Comparison of ENCODE assay signal across 21 mouse cellular contexts in the genomic region with DNA sequence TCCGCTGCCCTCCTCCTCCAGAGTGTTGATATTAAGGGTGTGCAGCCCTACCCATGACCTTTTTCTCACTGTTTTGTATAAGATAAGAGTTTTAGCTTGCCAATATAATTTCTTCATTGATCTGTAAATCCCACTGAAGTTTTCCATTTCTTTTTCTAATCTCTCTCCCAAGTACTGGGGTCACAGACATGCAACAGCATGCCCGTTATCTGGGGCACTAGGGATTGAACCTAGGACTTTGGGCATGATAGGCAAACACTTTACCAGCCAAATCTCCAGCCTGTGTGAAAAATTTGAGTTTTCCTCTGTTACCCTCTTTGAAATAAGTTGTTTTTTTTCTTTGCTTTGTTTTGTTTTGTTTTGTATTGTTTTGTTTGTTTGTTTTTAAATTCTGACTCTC. TPM values are rescaled to one million over a fixed set of nuclear protein-coding genes. Genes with fewer than 3 reads are reported as not detected.
A peak's percentile ranks its signal among the peaks of the same experiment; 100 is the strongest.
DNase-seq lines count a peak whose midpoint lies in the region; ATAC-seq and TF ChIP-seq lines count a peak whose summit lies in the region.
"Had no signal": no experiment of that assay in that cellular context is flagged by ENCODE, and none has a peak within 500 bp of the region (broad histone marks: within the 10 kb centered on the region; RNA-seq: fewer than 3 reads in every experiment).

No protein-coding gene starts in this region.

- TF ChIP-seq CTCF in liver, adult 2 months (IDR thresholded peaks at IDR 0.05; ENCODE audit: low read depth, low read length): no peak
- TF ChIP-seq CTCF in liver, postnatal 0 days (IDR thresholded peaks at IDR 0.05; ENCODE audit: low read depth): no peak

- H3K4me3 ChIP-seq in limb, embryonic 14.5 days (replicated peaks; ENCODE audit: low read length): no peak overlapping the region
- no peak overlapping the region for H3K4me3 ChIP-seq in limb, embryonic 10.5 days
- no peak overlapping the region for H3K4me3 ChIP-seq in liver, adult 2 months (ENCODE audit: insufficient read depth, low read depth, low read length)
- no peak overlapping the region for H3K4me3 ChIP-seq in liver, postnatal 0 days (ENCODE audit: low read depth, low read length)

- no peaks in the 10 kb centered on the region for H3K27me3 ChIP-seq in limb, embryonic 14.5 days (ENCODE audit: control insufficient read depth, insufficient read depth, low read length)
- H3K27me3 ChIP-seq in limb, embryonic 10.5 days (ENCODE audit: low read depth, poor library complexity, severe bottlenecking): no peaks in the 10 kb centered on the region
- H3K27me3 ChIP-seq in liver, adult 2 months (ENCODE audit: control insufficient read depth, insufficient read depth, low read length): no peaks in the 10 kb centered on the region
- no peaks in the 10 kb centered on the region for H3K27me3 ChIP-seq in liver, postnatal 0 days (ENCODE audit: insufficient read depth, low read length)
- H3K27me3 ChIP-seq: CH12.LX, Patski had no signal

- no peak overlapping the region for H3K4me2 ChIP-seq in limb, embryonic 14.5 days (replicated peaks; ENCODE audit: low read depth, low read length, severe bottlenecking)
- no peak overlapping the region for H3K4me2 ChIP-seq in liver, postnatal 0 days (ENCODE audit: low read depth, low read length)

- intact Hi-C loops in heart, postnatal 10 days (cut with DNase I): no loop called here

- H3K79me2 ChIP-seq in liver, adult 2 months (ENCODE audit: control insufficient read depth, insufficient read depth, low read length): no peaks in the 10 kb centered on the region

- H3K36me3 ChIP-seq in limb, embryonic 14.5 days (ENCODE audit: control insufficient read depth, insufficient read depth, low read length): no peaks in the 10 kb centered on the region
- no peaks in the 10 kb centered on the region for H3K36me3 ChIP-seq in limb, embryonic 10.5 days
- no peaks in the 10 kb centered on the region for H3K36me3 ChIP-seq in liver, adult 2 months (ENCODE audit: control insufficient read depth, insufficient read depth, low read length)
- no peaks in the 10 kb centered on the region for H3K36me3 ChIP-seq in liver, postnatal 0 days (replicated peaks; ENCODE audit: insufficient read depth, low read length)
- H3K36me3 ChIP-seq: G1E had no signal

- TF ChIP-seq POLR2A in limb, embryonic 14.5 days (IDR thresholded peaks at IDR 0.05; ENCODE audit: borderline replicate concordance, extremely low read depth, insufficient read depth, insufficient read length): no peak
- no peak for TF ChIP-seq POLR2A in liver, adult 2 months (IDR thresholded peaks at IDR 0.05; ENCODE audit: extremely low read depth, insufficient read depth, low read length)

- peak; percentile 24 for DNase-seq in heart, adult 11 months
- no peak for DNase-seq in heart, postnatal 10 days
- DNase-seq in limb, embryonic 14.5 days (ENCODE audit: low spot score): peak; percentile 2
- DNase-seq in limb, embryonic 10.5 days (ENCODE audit: low spot score): no peak
- DNase-seq in liver, adult 2 months (ENCODE audit: extremely low read depth, low read depth, low spot score): peak; percentile 85
- no peak for DNase-seq in liver, postnatal 0 days
- DNase-seq: adrenal gland, adult 2 months; adrenal gland, adult 8-10 months; adrenal gland, postnatal 10 days; adrenal gland, postnatal 14 days; adrenal gland, postnatal 25 days; adrenal gland, postnatal 36 days; B cell, adult 2 months; cerebellum, adult 11 months; cerebellum, adult 11-12 months; cerebellum, adult 18-20 months had no signal

- WGBS in limb, embryonic 14.5 days: 90% methylated on average over 2 of the region's 2 CpGs
- WGBS in limb, embryonic 10.5 days: 94% methylated on average over 2 of the region's 2 CpGs
- 22% methylated on average over 2 of the region's 2 CpGs for WGBS in liver, adult 2 months
- 85% methylated on average over 2 of the region's 2 CpGs for WGBS in liver, postnatal 0 days (ENCODE audit: insufficient replicate concordance)

- ATAC-seq in limb, embryonic 14.5 days (ENCODE audit: low FRiP score, low read depth): no peak
- no peak for ATAC-seq in liver, postnatal 0 days
- ATAC-seq: activated CD4-positive, CD25-positive, alpha-beta regulatory T cell, adult 4 months; CD4-positive, CD25-positive, alpha-beta regulatory T cell, adult 4 months; Patski had no signal

- H3K4me1 ChIP-seq in limb, embryonic 14.5 days (ENCODE audit: control insufficient read depth, insufficient read depth, low read length): no peaks in the 10 kb centered on the region
- H3K4me1 ChIP-seq in limb, embryonic 10.5 days: peaks cover 12% of the 10 kb centered on the region
- H3K4me1 ChIP-seq in liver, adult 2 months (ENCODE audit: control insufficient read depth, insufficient read depth, low read length): peaks cover 22% of the 10 kb centered on the region
- peaks cover 4% of the 10 kb centered on the region; the same call in 1 of the 2 replicates for H3K4me1 ChIP-seq in liver, postnatal 0 days (ENCODE audit: insufficient read depth)

- TF ChIP-seq EP300 in liver, postnatal 0 days (IDR thresholded peaks at IDR 0.05; ENCODE audit: low read depth): no peak

- no peak overlapping the region for H3K27ac ChIP-seq in limb, embryonic 14.5 days (replicated peaks; ENCODE audit: low read depth, low read length)
- no peak overlapping the region for H3K27ac ChIP-seq in limb, embryonic 10.5 days
- H3K27ac ChIP-seq in liver, adult 2 months (replicated peaks; ENCODE audit: insufficient read depth, low read depth, low read length): no peak overlapping the region
- H3K27ac ChIP-seq in liver, postnatal 0 days (ENCODE audit: low read depth): no peak overlapping the region

- H3K9ac ChIP-seq in limb, embryonic 14.5 days (ENCODE audit: low read depth, low read length, severe bottlenecking): no peak overlapping the region
- H3K9ac ChIP-seq in liver, adult 2 months (ENCODE audit: low read depth, low read length): no peak overlapping the region
- H3K9ac ChIP-seq in liver, postnatal 0 days (replicated peaks): no peak overlapping the region

- H3K9me3 ChIP-seq in limb, embryonic 14.5 days (ENCODE audit: control insufficient read depth, low read length): no peaks in the 10 kb centered on the region
- no peaks in the 10 kb centered on the region for H3K9me3 ChIP-seq in limb, embryonic 10.5 days (replicated peaks)
- H3K9me3 ChIP-seq in liver, postnatal 0 days (ENCODE audit: low read length): no peaks in the 10 kb centered on the region
- H3K9me3 ChIP-seq: G1E had no signal

RNA-seq across cellular contexts. Expression of a gene that starts 46.6 kb away (rescaled TPM):
- total RNA-seq in heart, postnatal 10 days (2021): 100 to 1,000 TPM; 228 to 246 TPM
- polyA plus RNA-seq in limb, embryonic 14.5 days (2012; rRNA removed): 224 and 260 TPM in 2 replicates
- polyA plus RNA-seq in limb, embryonic 14.5 days (2014; fragmentation: Nextera tagmentation; extraction: Ambion mirVana): 314 and 337 TPM in 2 replicates
- 513 and 547 TPM in 2 replicates for polyA plus RNA-seq in limb, embryonic 10.5 days (2016; fragmentation: Nextera tagmentation; extraction: Ambion mirVana)
- total RNA-seq in liver, adult 2 months (2014; rRNA removed): 170 and 201 TPM in 2 replicates
- polyA plus RNA-seq in liver, adult 2 months (2012; rRNA removed): 90.7 and 97.3 TPM in 2 replicates
- 61.9 and 69.2 TPM in 2 replicates for polyA plus RNA-seq in liver, postnatal 0 days (2015; fragmentation: Nextera tagmentation; extraction: Ambion mirVana)

Comparison
In these comparisons a context has a peak if more than half of its experiments do, and no peak if none do; other contexts are left out.
1. DNase-seq: peak in heart, adult 11 months (single experiment), limb, embryonic 14.5 days (single experiment) and liver, adult 2 months (single experiment); none in heart, postnatal 10 days (0 of 2), limb, embryonic 10.5 days (single experiment) and liver, postnatal 0 days (single experiment).